Mouse (Mus musculus): Measurements from ENCODE around the gene Iqcf1.

GRCm38 (mm10) chr9:106453271-106454070 lies 46.3 kb upstream of the Iqcf1 start, which contains the start of gene Pcbp4:
- TF ChIP-seq POLR2A (IDR thresholded peaks at IDR 0.05; ENCODE audit: borderline replicate concordance, control insufficient read depth, low read depth, low read length): no peak
- TF ChIP-seq CTCF (IDR thresholded peaks at IDR 0.05; ENCODE audit: control insufficient read depth, insufficient read depth, low read length): no peak

Measured in bone marrow, adult 2 months (tissue).